Mouse (Mus musculus) T-cell, adult 2 months (primary cell): ENCODE measurements around the gene Igfbp3.

Experiments
- DNase-seq: peaks from one replicate; pipeline ENCODE4 v3.0.0; 2022; ENCODE audit warnings: low spot score

The Igfbp3 gene

DNA sequence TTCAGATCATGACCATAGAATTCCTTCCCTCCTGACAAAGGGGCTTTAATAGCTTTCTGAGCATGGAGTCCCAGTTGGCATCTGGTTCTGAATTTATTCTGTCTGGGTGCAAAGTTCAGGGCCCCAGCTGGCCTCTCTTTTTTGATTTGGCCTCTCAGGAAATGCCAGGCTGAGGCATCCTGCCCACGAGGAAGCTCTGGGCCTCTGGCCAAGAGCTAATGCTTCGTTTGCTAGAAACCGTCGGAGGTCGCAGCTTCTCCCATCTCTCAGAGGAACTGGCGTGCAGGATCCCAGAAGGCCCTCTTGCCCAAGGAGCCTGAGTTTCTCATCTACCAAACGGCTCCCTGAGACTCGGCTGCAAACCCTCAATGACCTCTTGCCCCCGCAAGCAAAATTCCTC lies 2.5 kb downstream of the Igfbp3 start:
- DNase-seq: no peak

DNA sequence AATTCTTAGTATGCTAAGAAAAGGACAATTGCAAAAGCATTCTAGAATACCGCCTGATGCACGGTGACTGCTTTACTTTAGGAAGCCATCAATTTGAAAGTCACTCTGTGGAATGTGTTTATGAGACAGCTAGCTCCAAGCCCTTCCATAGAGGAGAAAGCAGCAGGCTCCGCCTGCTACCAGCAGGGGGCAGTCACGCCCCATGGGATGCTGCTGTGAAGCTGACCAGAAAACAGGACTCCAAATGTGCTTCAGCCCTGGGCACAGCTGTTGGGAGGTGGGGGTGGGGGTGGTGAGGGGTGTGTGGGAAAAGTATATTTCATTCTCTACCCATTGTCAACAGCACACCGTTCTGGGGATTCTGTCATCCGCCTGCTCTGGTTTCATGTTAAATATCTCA lies 3.4 kb downstream of the Igfbp3 start:
- DNase-seq: no peak

DNA sequence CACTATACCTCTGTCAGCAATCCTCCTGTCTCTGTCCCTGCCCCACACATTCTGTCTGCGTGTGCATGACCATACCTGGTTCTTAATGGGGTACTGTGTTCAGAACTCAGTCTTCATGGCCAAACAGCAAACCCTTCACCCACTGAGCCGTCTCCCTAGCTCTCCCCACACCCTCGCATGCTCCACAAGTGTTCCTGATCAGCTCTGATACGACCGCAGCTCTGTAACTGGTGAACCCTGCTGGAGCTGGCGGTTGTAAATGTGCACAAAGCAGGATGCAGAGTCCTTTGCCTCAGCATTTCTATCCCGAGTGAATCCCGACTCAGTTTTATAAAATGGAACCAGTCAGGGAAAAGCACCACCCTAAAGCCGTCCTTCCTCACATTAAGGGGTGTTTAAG lies 9.9 kb downstream of the Igfbp3 start:
- DNase-seq: no peak

DNA sequence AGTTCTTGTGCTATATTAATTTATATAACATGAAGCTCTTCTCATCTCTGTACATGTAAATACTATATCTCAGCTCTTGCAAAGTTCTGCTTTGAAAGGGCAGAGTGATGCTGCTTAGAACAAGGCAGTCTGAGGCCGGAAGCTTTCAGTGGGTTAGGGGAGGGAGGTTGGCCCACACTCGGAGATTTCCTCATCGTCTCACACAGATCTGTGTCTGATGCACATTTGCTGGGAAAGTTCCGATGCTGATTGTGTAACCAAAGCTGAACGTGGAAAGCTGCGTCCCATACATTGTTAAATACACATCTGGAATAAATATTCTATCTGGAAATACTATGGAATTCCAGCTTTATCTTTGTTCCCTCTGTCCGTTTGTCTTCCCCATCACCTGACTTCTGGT lies 11.5 kb downstream of the Igfbp3 start:
- DNase-seq: no peak

- DNase-seq: no peak
Measured at GRCm38 (mm10) chr11:7200393-7200783, 13.3 kb downstream of the Igfbp3 start.

GRCm38 (mm10) chr11:7199736-7200392 lies 13.9 kb downstream of the Igfbp3 start:
- peak; percentile 9 for DNase-seq

DNA sequence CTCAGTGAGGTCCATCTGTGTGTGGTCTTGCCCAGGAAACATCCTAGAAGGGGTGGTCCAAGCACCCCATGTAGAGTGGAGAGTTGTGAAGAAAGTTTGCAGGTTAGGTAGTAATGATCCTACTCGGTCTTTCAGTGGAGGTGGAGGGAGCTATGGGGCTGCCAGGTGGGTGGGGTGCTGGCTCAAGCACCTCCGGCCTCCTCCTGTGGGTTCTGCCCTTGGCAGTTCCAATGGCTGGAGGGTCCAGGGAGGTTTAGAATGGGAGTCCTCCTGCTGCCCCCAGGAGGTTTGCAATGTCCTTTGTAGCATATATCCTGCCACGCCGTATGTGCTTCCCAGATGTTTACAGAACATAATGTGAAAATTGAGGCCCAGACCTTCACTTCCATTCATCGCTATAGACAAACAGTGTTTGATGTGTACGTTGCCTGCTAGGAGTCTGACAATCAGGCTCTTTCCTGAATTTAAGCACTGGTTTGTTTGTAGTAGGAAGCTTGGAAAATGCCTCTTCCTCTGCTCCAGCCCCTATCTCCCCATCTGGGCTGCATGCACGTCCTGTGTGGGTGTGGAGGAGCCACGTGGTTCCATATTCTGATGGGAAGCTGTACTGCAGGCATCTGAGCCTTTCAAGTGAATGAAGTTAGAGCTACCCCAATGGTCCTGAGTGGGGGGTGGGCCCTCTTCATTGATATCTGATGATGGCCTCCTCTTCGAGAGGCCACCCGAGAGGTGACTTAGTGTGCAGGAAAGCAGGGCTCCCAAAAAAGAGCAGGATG lies 15.1 kb downstream of the Igfbp3 start:
- no peak for DNase-seq

DNA sequence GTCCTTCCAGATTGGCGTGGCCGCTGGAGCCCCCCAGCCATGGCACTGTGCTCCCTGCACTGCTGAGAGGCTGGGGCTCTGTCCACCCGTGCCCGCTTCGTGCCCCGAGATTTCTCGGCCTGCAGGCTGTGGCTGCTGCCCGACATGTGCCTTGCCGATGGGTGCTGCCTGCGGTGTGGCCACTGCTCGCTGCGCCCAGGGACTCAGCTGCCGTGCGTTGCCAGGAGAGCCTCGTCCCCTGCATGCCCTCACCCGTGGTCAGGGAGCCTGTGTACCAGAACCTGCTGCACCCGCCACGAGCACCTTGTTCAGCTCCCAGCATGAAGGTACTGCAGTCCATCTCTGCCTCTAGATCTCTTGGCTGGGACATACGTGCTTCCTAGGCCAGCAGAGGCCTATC lies 15.7 kb downstream of the Igfbp3 start:
- DNase-seq: no peak

DNA sequence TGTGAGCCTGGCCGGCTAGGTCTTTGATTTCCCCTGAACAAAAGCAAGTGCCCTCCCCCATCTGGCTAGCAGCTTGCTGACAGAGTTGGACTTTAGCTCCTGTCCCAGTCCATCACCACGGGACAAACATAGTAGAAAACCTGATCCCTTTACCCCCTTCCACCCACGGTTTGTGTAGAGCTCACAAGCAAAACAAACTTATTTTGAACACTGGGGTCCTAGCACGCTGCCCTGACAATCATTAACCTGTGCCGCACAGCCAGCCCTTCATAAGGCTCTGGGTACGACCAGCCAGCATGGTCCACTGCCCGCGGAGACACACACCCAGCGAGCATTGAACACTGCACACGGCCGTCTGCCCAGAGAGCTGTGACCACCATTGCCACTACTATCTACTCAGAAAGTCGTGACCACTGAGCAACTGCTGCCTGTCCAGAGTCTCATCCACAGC lies 16.2 kb downstream of the Igfbp3 start, which contains the start of gene Igfbp1:
TSS of gene Igfbp1 (plus strand) at position 292 of the 451 bp plus-strand sequence.
- no peak for DNase-seq

DNA sequence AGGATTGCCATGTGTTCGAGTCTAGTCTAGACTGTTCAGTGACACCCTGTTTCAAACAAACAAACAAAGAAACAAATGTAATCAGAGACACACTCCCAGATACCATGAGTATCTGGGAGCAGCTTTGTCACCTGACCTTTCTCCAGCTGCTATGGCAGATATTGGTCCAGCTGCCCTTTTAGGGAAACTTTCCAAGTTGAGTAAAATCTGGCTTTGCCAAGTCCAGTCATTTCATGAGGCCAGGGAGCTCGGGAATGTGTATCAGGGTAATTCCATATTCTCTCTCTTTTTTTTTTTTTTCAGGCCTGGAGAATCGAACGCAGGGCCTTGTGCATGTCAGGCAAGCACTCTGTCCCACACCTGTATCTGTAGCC lies 18.4 kb downstream of the Igfbp3 start:
- DNase-seq: no peak

DNA sequence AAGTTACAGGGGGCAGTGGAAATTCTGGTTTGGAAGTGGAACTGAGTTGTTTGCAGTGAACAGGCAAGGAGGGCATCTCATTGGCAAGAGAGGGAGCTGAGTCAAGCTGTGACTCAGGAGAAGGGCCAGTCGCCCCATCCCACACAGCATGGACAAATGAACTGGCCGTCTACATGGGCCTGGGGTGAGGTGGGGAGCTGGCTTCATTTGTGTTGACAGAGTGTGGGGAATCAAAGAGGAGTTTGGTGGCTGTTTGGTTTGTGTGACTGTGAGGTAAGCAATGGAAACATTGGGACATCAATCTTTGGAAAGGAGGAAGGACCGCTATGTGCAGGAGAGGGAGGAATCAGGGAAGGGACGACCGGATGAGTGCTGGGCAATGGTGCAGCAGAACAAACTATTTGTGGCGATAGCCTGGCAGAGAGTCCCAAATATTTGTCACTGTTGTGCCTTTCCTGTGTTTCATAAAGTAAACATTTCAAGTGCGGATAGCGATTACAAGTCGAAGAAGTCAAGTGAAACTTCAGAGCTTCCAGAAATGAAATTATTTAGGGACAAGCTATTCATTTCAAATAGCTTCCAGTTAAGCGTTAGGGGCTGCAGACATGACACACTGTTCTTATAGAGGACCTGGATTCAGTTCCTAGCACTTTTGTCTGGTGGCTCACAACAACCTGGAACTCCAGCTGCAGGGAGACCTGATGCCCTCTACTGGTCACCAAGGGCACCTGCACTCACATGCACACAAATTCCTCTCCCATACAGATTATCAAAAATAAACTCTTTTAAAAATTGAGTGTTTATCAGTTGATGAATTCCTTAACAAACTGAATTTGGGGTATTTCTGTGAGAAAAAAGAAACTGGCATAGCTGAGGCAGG lies 19.1 kb downstream of the Igfbp3 start:
- DNase-seq: no peak

GRCm38 (mm10) chr11:7193134-7193533 lies 20.6 kb downstream of the Igfbp3 start:
- no peak for DNase-seq

DNA sequence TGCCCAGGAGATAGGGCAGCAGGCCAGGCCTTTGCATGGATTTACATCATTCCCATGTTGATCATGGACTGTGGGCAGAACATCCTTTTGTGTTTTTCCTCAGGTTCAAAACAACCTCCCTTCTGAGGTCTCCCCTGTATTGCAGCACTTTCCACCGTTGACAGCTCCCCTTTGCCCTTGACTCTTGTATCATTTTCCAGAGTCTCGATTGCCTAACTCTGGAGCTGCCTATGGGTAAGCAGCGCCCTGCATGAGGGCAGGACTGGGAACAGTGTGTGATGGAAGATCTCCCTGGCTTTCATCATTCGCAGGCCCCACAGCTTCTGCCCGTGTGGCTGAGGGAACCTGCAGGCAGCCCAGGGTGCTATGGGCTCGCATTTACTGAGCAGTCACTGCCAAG lies 21.0 kb downstream of the Igfbp3 start:
- no peak for DNase-seq

DNA sequence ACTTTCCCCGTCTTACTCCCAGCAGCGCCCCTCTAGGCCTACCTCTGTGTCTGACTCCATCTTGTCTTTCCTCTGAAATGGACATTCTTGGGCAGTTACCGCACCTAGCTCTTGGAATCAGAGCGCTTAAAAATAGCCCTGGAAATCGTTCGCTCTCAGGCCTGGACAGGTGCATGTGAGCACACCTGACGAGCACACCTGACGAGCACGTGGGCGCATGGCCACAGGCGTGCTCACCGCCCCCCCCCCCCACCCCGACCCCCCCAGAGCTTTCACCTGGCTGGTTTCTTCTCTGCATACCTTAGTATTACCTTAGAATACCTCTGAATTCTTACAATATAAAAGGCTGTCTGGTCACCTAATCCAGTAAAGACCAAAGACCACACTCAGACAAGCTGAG lies 25.3 kb downstream of the Igfbp3 start, which contains the start of gene Gm11985:
TSS of gene Gm11985 (minus strand) at position 101 of the 400 bp plus-strand sequence.
- DNase-seq: no peak

DNA sequence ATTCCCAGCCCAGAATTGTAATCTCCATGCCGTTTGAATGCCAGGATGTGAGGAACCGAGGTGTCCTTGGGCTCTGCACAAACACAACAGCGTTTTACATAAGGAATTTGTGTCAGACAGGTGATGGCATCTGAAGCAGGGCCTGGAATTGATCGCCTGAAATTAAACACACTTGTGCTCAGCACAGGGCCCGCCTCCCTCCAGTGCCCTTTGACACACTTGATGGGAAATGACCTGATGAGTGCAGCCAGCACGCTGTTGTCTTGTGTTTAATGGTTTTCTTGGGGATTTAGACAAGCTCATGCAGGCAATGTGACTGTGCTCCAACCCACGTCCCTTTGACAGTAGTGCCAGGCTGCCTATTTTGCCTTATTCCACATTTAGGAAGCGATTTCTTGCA lies 26.3 kb downstream of the Igfbp3 start:
- no peak for DNase-seq

GRCm38 (mm10) chr11:7184420-7184819 lies 29.3 kb downstream of the Igfbp3 start:
- DNase-seq: no peak

GRCm38 (mm10) chr11:7182409-7183042 lies 31.2 kb downstream of the Igfbp3 start:
- DNase-seq: no peak

DNA sequence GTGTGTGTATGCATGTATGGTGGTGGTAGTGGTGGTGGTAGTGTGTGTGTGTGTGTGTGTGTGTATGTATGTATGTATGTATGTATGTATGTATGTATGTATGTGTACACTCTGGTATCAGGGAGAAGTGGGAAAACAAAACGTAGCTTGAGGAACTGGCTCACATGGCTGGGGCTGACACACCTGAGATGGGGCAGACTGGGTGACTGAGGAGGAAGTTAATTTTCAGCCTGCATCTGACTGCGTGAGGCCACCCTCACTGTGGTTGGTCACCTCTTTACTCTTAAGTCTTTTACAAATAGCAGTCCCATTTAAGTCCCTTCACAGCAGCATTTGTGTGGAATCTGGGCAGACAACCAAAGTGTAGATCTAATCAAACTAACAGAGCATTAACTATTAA lies 34.4 kb downstream of the Igfbp3 start:
- no peak for DNase-seq

- DNase-seq: no peak
Measured at GRCm38 (mm10) chr11:7178724-7179123, 35.0 kb downstream of the Igfbp3 start.

- no peak for DNase-seq
Measured at GRCm38 (mm10) chr11:7173664-7174063, 40.1 kb downstream of the Igfbp3 start.

DNA sequence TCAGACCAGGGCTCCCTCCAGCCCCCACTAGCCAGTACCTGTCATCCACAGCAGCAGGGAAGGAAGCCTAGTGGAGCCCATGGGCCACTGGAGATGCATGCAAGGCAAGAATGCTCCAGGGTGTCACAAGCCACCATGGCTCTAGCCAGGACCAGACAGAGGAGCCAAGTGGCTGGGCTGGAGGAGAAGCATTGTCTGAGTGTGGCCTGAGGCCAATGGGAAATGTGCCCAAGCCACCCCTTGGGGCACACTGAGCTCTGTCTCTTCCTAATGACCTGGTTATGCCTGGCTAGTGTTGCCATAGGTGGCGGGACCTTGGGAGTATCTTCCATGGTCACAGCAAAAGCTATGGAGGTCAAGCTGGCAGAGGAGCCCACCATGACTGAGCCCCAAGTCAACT lies 44.1 kb downstream of the Igfbp3 start:
- no peak for DNase-seq

- DNase-seq: no peak
Measured at GRCm38 (mm10) chr11:7164416-7164815, 49.3 kb downstream of the Igfbp3 start.
